Mouse (Mus musculus): ENCODE data around the gene Bst1. TPM values are rescaled to one million over a fixed set of nuclear protein-coding genes. Genes with fewer than 3 reads are reported as not detected.

Gene Bst1
- polyA plus RNA-seq, 1 experiment from 2014 or later: 3.1 TPM

GRCm38 (mm10) chr5:43860096-43860495 lies 41.4 kb downstream of the Bst1 start:
- ATAC-seq (no peak), DNase-seq (no peak)
- Histone ChIP-seq H3K27me3 (ENCODE audit: insufficient read depth, low read length) (no peaks in the 10 kb centered on the region), H3K9me3 (ENCODE audit: low read length) (no peaks in the 10 kb centered on the region), H3K27ac (ENCODE audit: low read depth) (no peak overlapping the region), H3K36me3 (replicated peaks; ENCODE audit: insufficient read depth, low read length) (no peaks in the 10 kb centered on the region), H3K4me1 (ENCODE audit: insufficient read depth) (0 out of 2 replicates have a peak, but pooled peaks cover 1% of the 10 kb centered on the region), H3K4me3 (ENCODE audit: low read depth, low read length) (no peak overlapping the region), H3K4me2 (ENCODE audit: low read depth, low read length) (no peak overlapping the region), H3K9ac (replicated peaks) (no peak overlapping the region)
- TF ChIP-seq EP300 (IDR thresholded peaks at IDR 0.05; ENCODE audit: low read depth) (no peak), CTCF (IDR thresholded peaks at IDR 0.05; ENCODE audit: low read depth) (no peak)
- 84% methylated on average over 5 of the region's 5 CpGs for WGBS (ENCODE audit: insufficient replicate concordance)

- Histone ChIP-seq H3K9me3 (ENCODE audit: low read length) (no peaks in the 10 kb centered on the region), H3K4me2 (ENCODE audit: low read depth, low read length) (no peak overlapping the region), H3K36me3 (replicated peaks; ENCODE audit: insufficient read depth, low read length) (no peaks in the 10 kb centered on the region), H3K27me3 (ENCODE audit: insufficient read depth, low read length) (no peaks in the 10 kb centered on the region), H3K27ac (ENCODE audit: low read depth) (no peak overlapping the region), H3K9ac (replicated peaks) (no peak overlapping the region), H3K4me1 (ENCODE audit: insufficient read depth) (no peaks in the 10 kb centered on the region), H3K4me3 (ENCODE audit: low read depth, low read length) (no peak overlapping the region)
- DNase-seq: no peak
- TF ChIP-seq CTCF (IDR thresholded peaks at IDR 0.05; ENCODE audit: low read depth) (no peak), EP300 (IDR thresholded peaks at IDR 0.05; ENCODE audit: low read depth) (no peak)
- WGBS (ENCODE audit: insufficient replicate concordance): 59% methylated on average over 5 of the region's 5 CpGs
- ATAC-seq: no peak
These were observed 42.2 kb downstream of the Bst1 start for GRCm38 (mm10) chr5:43860670-43861431.

- no peak overlapping the region for H3K4me3 ChIP-seq (ENCODE audit: low read depth, low read length)
- ATAC-seq (no peak), DNase-seq (no peak)
- no peaks in the 10 kb centered on the region for H3K27me3 ChIP-seq (ENCODE audit: insufficient read depth, low read length)
- H3K36me3 ChIP-seq (replicated peaks; ENCODE audit: insufficient read depth, low read length): no peaks in the 10 kb centered on the region
- no peaks in the 10 kb centered on the region for H3K9me3 ChIP-seq (ENCODE audit: low read length)
- TF ChIP-seq CTCF (IDR thresholded peaks at IDR 0.05; ENCODE audit: low read depth) (no peak), EP300 (IDR thresholded peaks at IDR 0.05; ENCODE audit: low read depth) (no peak)
- H3K27ac ChIP-seq (ENCODE audit: low read depth): no peak overlapping the region
- H3K4me2 ChIP-seq (ENCODE audit: low read depth, low read length): no peak overlapping the region
- 63% methylated on average over 6 of the region's 6 CpGs for WGBS (ENCODE audit: insufficient replicate concordance)
- no peak overlapping the region for H3K9ac ChIP-seq (replicated peaks)
- H3K4me1 ChIP-seq (ENCODE audit: insufficient read depth): peaks cover 3% of the 10 kb centered on the region; the same call in 1 of the 2 replicates
These were observed 45.0 kb downstream of the Bst1 start for GRCm38 (mm10) chr5:43863642-43864041.

- WGBS (ENCODE audit: insufficient replicate concordance): 43% methylated on average over 2 of the region's 2 CpGs
- H3K36me3 ChIP-seq (replicated peaks; ENCODE audit: insufficient read depth, low read length): no peaks in the 10 kb centered on the region
- DNase-seq (no peak), ATAC-seq (no peak; the same call in 1 of the 2 replicates)
- H3K4me1 ChIP-seq (ENCODE audit: insufficient read depth): peaks cover 4% of the 10 kb centered on the region; the same call in 1 of the 2 replicates
- no peaks in the 10 kb centered on the region for H3K9me3 ChIP-seq (ENCODE audit: low read length)
- no peak overlapping the region for H3K4me2 ChIP-seq (ENCODE audit: low read depth, low read length)
- peak overlapping the region; percentile 53; the same call in 1 of the 2 replicates for H3K27ac ChIP-seq (ENCODE audit: low read depth)
- H3K9ac ChIP-seq (replicated peaks): no peak overlapping the region
- TF ChIP-seq CTCF (IDR thresholded peaks at IDR 0.05; ENCODE audit: low read depth) (no peak), EP300 (IDR thresholded peaks at IDR 0.05; ENCODE audit: low read depth) (no peak)
- H3K27me3 ChIP-seq (ENCODE audit: insufficient read depth, low read length): no peaks in the 10 kb centered on the region
- H3K4me3 ChIP-seq (ENCODE audit: low read depth, low read length): no peak overlapping the region
These were observed 46.6 kb downstream of the Bst1 start for GRCm38 (mm10) chr5:43865316-43865715.

- ATAC-seq (no peak), DNase-seq (no peak)
- Histone ChIP-seq H3K9me3 (ENCODE audit: low read length) (no peaks in the 10 kb centered on the region), H3K9ac (replicated peaks) (peak within 1 kb of the TSS; percentile 64), H3K36me3 (replicated peaks; ENCODE audit: insufficient read depth, low read length) (no peaks in the 10 kb centered on the region), H3K4me1 (ENCODE audit: insufficient read depth) (peaks cover 7% of the 10 kb centered on the region; the same call in 1 of the 2 replicates), H3K27ac (ENCODE audit: low read depth) (peak within 1 kb of the TSS; percentile 76), H3K27me3 (ENCODE audit: insufficient read depth, low read length) (no peaks in the 10 kb centered on the region), H3K4me3 (ENCODE audit: low read depth, low read length) (peak within 1 kb of the TSS; percentile 50), H3K4me2 (ENCODE audit: low read depth, low read length) (peak within 1 kb of the TSS; percentile 75)
- TF ChIP-seq CTCF (IDR thresholded peaks at IDR 0.05; ENCODE audit: low read depth): no peak
- no peak for TF ChIP-seq EP300 (IDR thresholded peaks at IDR 0.05; ENCODE audit: low read depth)
These were observed 49.6 kb downstream of the Bst1 start, which contains the start of gene Cd38 for GRCm38 (mm10) chr5:43868253-43868652. TSS of gene Cd38 (plus strand) at chr5:43868553.

DNA sequence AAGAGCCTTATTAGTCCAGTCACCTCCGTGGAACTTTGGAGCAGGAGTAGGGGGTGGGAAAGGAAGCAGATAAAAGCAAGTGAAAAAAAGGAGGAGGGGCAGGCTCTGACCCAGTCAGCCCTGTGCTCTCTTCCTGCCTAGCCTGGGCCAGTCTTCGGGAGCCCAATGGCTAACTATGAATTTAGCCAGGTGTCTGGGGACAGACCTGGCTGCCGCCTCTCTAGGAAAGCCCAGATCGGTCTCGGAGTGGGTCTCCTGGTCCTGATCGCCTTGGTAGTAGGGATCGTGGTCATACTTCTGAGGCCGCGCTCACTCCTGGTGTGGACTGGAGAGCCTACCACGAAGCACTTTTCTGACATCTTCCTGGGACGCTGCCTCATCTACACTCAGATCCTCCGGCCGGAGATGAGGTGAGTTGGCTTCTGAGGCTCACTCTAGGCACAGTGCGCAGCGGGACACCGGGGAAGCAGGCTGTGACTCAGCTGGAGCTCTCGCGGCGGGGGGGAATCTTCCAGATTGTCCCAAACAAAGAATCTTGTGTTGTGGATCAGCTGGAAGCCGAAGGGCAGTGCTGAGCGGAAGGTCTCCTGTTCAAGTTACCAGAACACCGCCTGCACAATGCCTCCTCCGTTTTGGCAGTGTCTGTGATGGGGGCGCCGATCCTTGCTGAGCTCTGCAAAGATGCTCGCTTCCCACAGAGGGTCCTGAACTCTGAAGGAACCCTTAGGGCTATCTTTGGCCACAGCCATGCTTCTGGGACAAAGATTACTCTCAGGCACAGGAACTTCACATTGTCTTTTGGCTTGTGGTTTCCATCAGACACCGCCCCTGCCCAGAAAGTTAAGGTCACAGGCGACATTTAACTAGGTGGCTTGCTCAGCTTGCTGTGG lies 50.3 kb downstream of the Bst1 start:
- H3K27ac ChIP-seq (ENCODE audit: low read depth): peak overlapping the region; percentile 76

More for the DNA sequence above, 50.3 kb downstream of the Bst1 start:
- TF ChIP-seq EP300 (IDR thresholded peaks at IDR 0.05; ENCODE audit: low read depth): 0 out of 2 replicates have a peak, but pooled peaks have one; percentile 12
- TF ChIP-seq CTCF (IDR thresholded peaks at IDR 0.05; ENCODE audit: low read depth): no peak
- Histone ChIP-seq H3K4me3 (ENCODE audit: low read depth, low read length) (peak overlapping the region; percentile 50), H3K36me3 (replicated peaks; ENCODE audit: insufficient read depth, low read length) (no peaks in the 10 kb centered on the region), H3K4me2 (ENCODE audit: low read depth, low read length) (peak overlapping the region; percentile 75), H3K9ac (replicated peaks) (peak overlapping the region; percentile 64), H3K27me3 (ENCODE audit: insufficient read depth, low read length) (no peaks in the 10 kb centered on the region), H3K4me1 (ENCODE audit: insufficient read depth) (peaks cover 7% of the 10 kb centered on the region; the same call in 1 of the 2 replicates), H3K9me3 (ENCODE audit: low read length) (no peaks in the 10 kb centered on the region)
- WGBS (ENCODE audit: insufficient replicate concordance): 4% methylated on average over 28 of the region's 28 CpGs
- DNase-seq (peak; percentile 37), ATAC-seq (peak; percentile 59)

Data from liver, postnatal 0 days (tissue).